Mouse (Mus musculus): Measurements from ENCODE around the gene Nlrp3.

GRCm38 (mm10) chr11:59599211-59599610, 57.8 kb downstream of the Nlrp3 start:
- TF ChIP-seq CTCF (IDR thresholded peaks at IDR 0.05) = no peak
- no peak for TF ChIP-seq EP300 (IDR thresholded peaks at IDR 0.05)
